7 mouse cellular contexts compared by ENCODE assay signal in the genomic region with DNA sequence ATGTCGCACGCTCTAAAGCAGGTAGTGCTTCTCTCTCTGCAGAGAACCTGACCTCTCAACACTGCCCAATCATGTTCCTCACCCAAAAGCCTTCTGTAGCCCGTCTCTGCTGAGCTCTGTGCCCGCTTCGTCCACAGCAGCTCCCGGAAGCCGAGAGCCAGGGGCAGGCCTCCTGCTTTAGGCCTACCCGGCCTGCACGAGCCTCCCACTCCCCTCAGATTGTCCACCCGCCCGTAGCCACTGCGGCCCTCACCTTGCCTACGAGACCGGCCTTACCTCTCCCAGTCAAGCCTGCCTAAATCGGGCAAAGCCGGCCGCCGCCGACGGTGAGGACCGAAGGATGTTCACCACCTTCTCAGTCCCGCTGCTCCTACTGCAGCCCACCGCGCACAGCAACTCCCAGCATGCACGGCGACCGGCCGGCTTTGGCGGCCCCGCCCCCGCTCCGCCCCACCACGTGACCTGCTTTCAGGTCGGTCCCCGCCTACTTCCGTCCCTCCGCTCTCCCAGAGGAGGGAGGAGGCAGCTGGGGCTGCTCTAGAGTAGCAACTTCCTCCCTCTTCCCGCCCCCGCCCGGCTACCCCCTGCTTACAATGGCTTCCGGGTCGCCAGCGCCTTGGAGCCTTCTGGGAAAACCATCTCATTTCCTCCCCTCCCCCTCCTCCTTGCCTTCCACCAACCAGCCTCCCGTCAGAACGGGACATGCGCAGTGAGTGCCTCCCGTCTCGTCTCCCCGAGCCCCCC. TPM values are rescaled to one million over a fixed set of nuclear protein-coding genes. Genes with fewer than 3 reads are reported as not detected.
A peak's percentile ranks its signal among the peaks of the same experiment; 100 is the strongest.
DNase-seq lines count a peak whose midpoint lies in the region; ATAC-seq lines count a peak whose summit lies in the region.

A gene (plus strand): TSS at position 668 of the 744 bp plus-strand sequence.

- peak; percentile 100 for ATAC-seq in embryonic facial prominence, embryonic 11.5 days (replicated peaks; ENCODE audit: insufficient number of reproducible peaks, low FRiP score, low TSS enrichment, low read depth)
- ATAC-seq in granulocyte monocyte progenitor cell, adult 5-6 weeks (replicated peaks; ENCODE audit: poor library complexity, severe bottlenecking): peak; percentile 93
- ATAC-seq in midbrain, embryonic 13.5 days: peak; percentile 98

- H3K36me3 ChIP-seq in embryonic facial prominence, embryonic 11.5 days (replicated peaks; ENCODE audit: control insufficient read depth, insufficient read depth, low read depth, low read length): no peaks in the 10 kb centered on the region
- H3K36me3 ChIP-seq in limb, embryonic 10.5 days: no peaks in the 10 kb centered on the region
- H3K36me3 ChIP-seq in midbrain, embryonic 13.5 days: no peaks in the 10 kb centered on the region

- H3K4me3 ChIP-seq in embryonic facial prominence, embryonic 11.5 days (ENCODE audit: low read depth, low read length): peak within 1 kb of the TSS; percentile 82
- peak within 1 kb of the TSS; percentile 93 for H3K4me3 ChIP-seq in limb, embryonic 10.5 days
- peak within 1 kb of the TSS; percentile 92 for H3K4me3 ChIP-seq in midbrain, embryonic 13.5 days (replicated peaks)

- H3K9me3 ChIP-seq in embryonic facial prominence, embryonic 11.5 days (replicated peaks; ENCODE audit: control insufficient read depth, low read length): no peaks in the 10 kb centered on the region
- no peaks in the 10 kb centered on the region for H3K9me3 ChIP-seq in limb, embryonic 10.5 days (replicated peaks)
- no peaks in the 10 kb centered on the region for H3K9me3 ChIP-seq in midbrain, embryonic 13.5 days

- peak; percentile 100 for DNase-seq in adrenal gland, postnatal 14 days
- DNase-seq in embryonic facial prominence, embryonic 11.5 days (ENCODE audit: low spot score): peak; percentile 98
- DNase-seq in kidney, adult 11 months: peak; percentile 99
- peak; percentile 100 for DNase-seq in limb, embryonic 10.5 days (ENCODE audit: low spot score)
- DNase-seq in spleen, adult 12 weeks (ENCODE audit: low spot score): peak; percentile 98

- H3K9ac ChIP-seq in embryonic facial prominence, embryonic 11.5 days (replicated peaks; ENCODE audit: low read length): peak within 1 kb of the TSS; percentile 86
- peak within 1 kb of the TSS; percentile 94 for H3K9ac ChIP-seq in midbrain, embryonic 13.5 days (replicated peaks)

- no peaks in the 10 kb centered on the region for H3K4me1 ChIP-seq in embryonic facial prominence, embryonic 11.5 days (ENCODE audit: control insufficient read depth, insufficient read depth, low read length)
- peaks cover 7% of the 10 kb centered on the region; the same call in 1 of the 2 replicates for H3K4me1 ChIP-seq in limb, embryonic 10.5 days
- H3K4me1 ChIP-seq in midbrain, embryonic 13.5 days (replicated peaks): peaks cover 22% of the 10 kb centered on the region

- peak within 1 kb of the TSS; percentile 57 for H3K4me2 ChIP-seq in embryonic facial prominence, embryonic 11.5 days (ENCODE audit: low read depth, low read length)
- peak within 1 kb of the TSS; percentile 88 for H3K4me2 ChIP-seq in midbrain, embryonic 13.5 days (replicated peaks)

- no peaks in the 10 kb centered on the region for H3K27me3 ChIP-seq in embryonic facial prominence, embryonic 11.5 days (ENCODE audit: control insufficient read depth, insufficient read depth, low read length)
- H3K27me3 ChIP-seq in limb, embryonic 10.5 days (ENCODE audit: low read depth, poor library complexity, severe bottlenecking): no peaks in the 10 kb centered on the region
- no peaks in the 10 kb centered on the region for H3K27me3 ChIP-seq in midbrain, embryonic 13.5 days

- under 1% methylated on average over 48 of the region's 49 CpGs for WGBS in embryonic facial prominence, embryonic 11.5 days
- under 1% methylated on average over 49 of the region's 49 CpGs for WGBS in limb, embryonic 10.5 days
- WGBS in midbrain, embryonic 13.5 days: under 1% methylated on average over 49 of the region's 49 CpGs

- H3K27ac ChIP-seq in embryonic facial prominence, embryonic 11.5 days (replicated peaks; ENCODE audit: low read depth, low read length): peak within 1 kb of the TSS; percentile 87
- peak within 1 kb of the TSS; percentile 94 for H3K27ac ChIP-seq in limb, embryonic 10.5 days
- H3K27ac ChIP-seq in midbrain, embryonic 13.5 days: peak within 1 kb of the TSS; percentile 96

RNA-seq across cellular contexts. Expression of the gene that starts here (rescaled TPM):
- 41.6 and 46.8 TPM in 2 replicates for total RNA-seq in adrenal gland, postnatal 14 days (2021)
- 30.6 and 33.8 TPM in 2 replicates for polyA plus RNA-seq in embryonic facial prominence, embryonic 11.5 days (2014; fragmentation: Nextera tagmentation; extraction: Ambion mirVana)
- total RNA-seq in granulocyte monocyte progenitor cell, adult 5-6 weeks (2014; fragmentation: Nextera tagmentation): 22.6 and 31.4 TPM in 2 replicates
- total RNA-seq in granulocyte monocyte progenitor cell, adult 5-6 weeks (2017): 22.3 and 25.1 TPM in 2 replicates
- polyA plus RNA-seq in limb, embryonic 10.5 days (2016; fragmentation: Nextera tagmentation; extraction: Ambion mirVana): 27.7 and 28.8 TPM in 2 replicates
- polyA plus RNA-seq in midbrain, embryonic 13.5 days (2015; fragmentation: Nextera tagmentation; extraction: Ambion mirVana): 40.2 and 41.0 TPM in 2 replicates

Comparison
In these comparisons a context has a peak if more than half of its experiments do, and no peak if none do; other contexts are left out.
1. Peak in every context shown above with its lines: DNase-seq, ATAC-seq, H3K4me3 ChIP-seq and H3K27ac ChIP-seq.